Mouse (Mus musculus) heart, adult 2 months (tissue): ENCODE data around the gene Cd274.

Experiments used
- CTCF ChIP-seq: fragments of 200-600 bp; IDR thresholded peaks from 2 replicates; pipeline ENCODE4 v1.8.1; 2022; ENCODE audit warnings: antibody characterized with exemption, mild to moderate bottlenecking, moderate library complexity
- EP300 ChIP-seq: fragments of 200-500 bp; IDR thresholded peaks from 2 replicates; pipeline ENCODE4 v1.6.1; 2011; ENCODE audit warnings: low read depth, low read length, control low read depth; ENCODE audit not compliant: insufficient read depth
- POLR2A ChIP-seq: fragments of 200-500 bp; IDR thresholded peaks from 2 replicates; pipeline ENCODE4 v1.6.1; 2011; ENCODE audit warnings: mild to moderate bottlenecking, low read depth, low read length, control low read depth; ENCODE audit not compliant: insufficient read depth

DNA sequence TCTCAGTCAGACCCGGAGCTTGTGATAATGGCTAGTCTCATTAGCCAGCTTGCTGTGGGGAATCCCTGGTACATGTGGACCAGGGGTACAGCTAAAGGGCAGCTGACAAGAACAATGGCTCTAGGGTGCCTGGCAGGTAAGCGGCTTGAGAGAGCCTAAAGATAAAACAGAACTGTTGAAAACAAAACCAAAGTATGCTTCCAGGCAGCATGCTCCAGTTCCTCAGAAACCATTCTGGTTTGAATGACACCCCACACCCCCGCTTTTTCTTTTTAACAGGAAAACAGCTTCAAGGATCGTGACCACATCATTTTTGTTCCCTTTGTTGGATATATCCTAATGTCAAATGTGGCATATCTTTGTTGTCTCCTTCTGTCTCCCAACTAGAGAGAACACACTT is 43.4 kb downstream of the Cd274 start, which contains the start of gene Pdcd1lg2:
- TF ChIP-seq POLR2A (no peak), CTCF (no peak), EP300 (no peak)
